Mouse (Mus musculus) limb, embryonic 10.5 days (tissue): ENCODE measurements at regions not wholly inside any gene's neighbourhood (a gene's known extent, or its start where the extent isn't known, plus 50 kb on each side); places are given as distances from the start of the nearest gene placed in this dataset.

Experiments used
- DNase-seq: peaks from one replicate; pipeline ENCODE4 v3.0.0-alpha.2; 2017; ENCODE audit warnings: low spot score
- H3K27ac ChIP-seq: fragments of 300-500 bp; sonication (generic); 2 replicates; pipeline ENCODE4 v1.5.1; 2016; ENCODE audit warnings: mild to moderate bottlenecking
- H3K27me3 ChIP-seq: fragments of 300-500 bp; sonication (generic); 2 replicates; pipeline ENCODE4 v1.6.1; 2016; ENCODE audit warnings: low read depth, mild to moderate bottlenecking; ENCODE audit not compliant: poor library complexity, severe bottlenecking
- H3K36me3 ChIP-seq: fragments of 300-500 bp; sonication (generic); 2 replicates; pipeline ENCODE4 v1.6.1; 2016; ENCODE audit warnings: mild to moderate bottlenecking, moderate library complexity
- H3K4me1 ChIP-seq: fragments of 300-500 bp; sonication (generic); 2 replicates; pipeline ENCODE4 v1.6.1; 2016
- H3K4me3 ChIP-seq: fragments of 300-500 bp; sonication (generic); 2 replicates; pipeline ENCODE4 v1.5.1; 2016; ENCODE audit warnings: mild to moderate bottlenecking, moderate library complexity
- H3K9me3 ChIP-seq: fragments of 300-500 bp; sonication (generic); replicated peaks from 2 replicates; pipeline ENCODE4 v1.6.1; 2016; ENCODE audit warnings: mild to moderate bottlenecking
- WGBS: fragments of 180-500 bp; shearing (Covaris S2); methylation state at CpG from one replicate; pipeline ENCODE4 v1.1.7; 2016; 5-methylcytosine and 5-hydroxymethylcytosine counted together

- Histone ChIP-seq H3K36me3 (no peaks in the 10 kb centered on the region), H3K27me3 (no peaks in the 10 kb centered on the region), H3K9me3 (no peaks in the 10 kb centered on the region), H3K27ac (no peak overlapping the region), H3K4me3 (no peak overlapping the region), H3K4me1 (peaks cover 2% of the 10 kb centered on the region; the same call in 1 of the 2 replicates)
- no peak for DNase-seq
- WGBS: 86% methylated on average over 3 of the region's 3 CpGs
Measured at GRCm38 (mm10) chr3:118418981-118419380, 142.9 kb upstream of the Dpyd start.

DNA sequence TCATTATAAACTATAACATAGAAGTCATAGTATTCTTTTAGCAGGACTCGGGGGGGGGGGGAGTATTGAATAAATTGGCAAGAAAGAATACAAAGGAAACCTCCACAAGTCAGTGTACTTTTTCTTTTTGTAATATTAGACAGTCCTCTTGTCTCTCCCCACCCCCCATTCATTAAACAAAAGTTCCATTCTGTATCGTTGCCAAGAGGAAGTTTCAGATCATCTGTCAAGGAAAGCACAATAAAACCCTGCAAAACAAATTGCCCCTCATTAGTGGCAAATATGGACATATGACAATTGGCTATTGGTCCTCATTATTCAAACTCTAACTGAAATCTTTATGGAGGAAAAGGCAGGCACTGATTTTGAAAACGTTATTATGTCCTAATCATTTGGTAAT, 140.2 kb upstream of the Dpyd start:
- no peaks in the 10 kb centered on the region for H3K9me3 ChIP-seq
- H3K4me1 ChIP-seq: peaks cover 11% of the 10 kb centered on the region
- no peak for DNase-seq
- H3K4me3 ChIP-seq: no peak overlapping the region
- no peak overlapping the region for H3K27ac ChIP-seq
- 41% methylated on average over 3 of the region's 3 CpGs for WGBS
- no peaks in the 10 kb centered on the region for H3K36me3 ChIP-seq
- H3K27me3 ChIP-seq: peaks cover 9% of the 10 kb centered on the region; the same call in 1 of the 2 replicates

DNA sequence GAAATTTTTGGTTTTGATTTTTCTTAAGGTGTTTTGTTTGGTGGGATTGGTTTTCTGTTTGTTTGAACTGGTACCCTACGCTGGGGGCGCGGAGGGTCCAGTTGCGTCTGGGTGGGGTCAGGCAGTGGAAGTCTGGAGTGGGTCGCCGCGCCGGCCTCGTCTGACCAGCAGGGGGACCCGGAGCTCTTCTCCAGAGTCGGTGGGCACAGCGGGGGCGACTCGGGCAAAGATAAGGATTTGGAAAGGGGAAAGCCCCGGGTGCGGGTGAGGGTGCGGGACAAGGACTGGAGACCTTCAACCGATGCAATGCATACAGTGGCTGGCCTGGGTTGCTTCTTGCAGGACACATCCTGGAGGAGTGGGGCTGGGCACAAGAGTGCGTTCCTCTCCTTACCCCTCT, 136.2 kb upstream of the Dpyd start:
- WGBS: 4% methylated on average over 19 of the region's 19 CpGs
- Histone ChIP-seq H3K9me3 (no peaks in the 10 kb centered on the region), H3K27ac (no peak overlapping the region), H3K27me3 (peaks cover 23% of the 10 kb centered on the region), H3K36me3 (no peaks in the 10 kb centered on the region), H3K4me3 (peak overlapping the region; percentile 52), H3K4me1 (peaks cover 21% of the 10 kb centered on the region)
- DNase-seq: peak; percentile 82

DNA sequence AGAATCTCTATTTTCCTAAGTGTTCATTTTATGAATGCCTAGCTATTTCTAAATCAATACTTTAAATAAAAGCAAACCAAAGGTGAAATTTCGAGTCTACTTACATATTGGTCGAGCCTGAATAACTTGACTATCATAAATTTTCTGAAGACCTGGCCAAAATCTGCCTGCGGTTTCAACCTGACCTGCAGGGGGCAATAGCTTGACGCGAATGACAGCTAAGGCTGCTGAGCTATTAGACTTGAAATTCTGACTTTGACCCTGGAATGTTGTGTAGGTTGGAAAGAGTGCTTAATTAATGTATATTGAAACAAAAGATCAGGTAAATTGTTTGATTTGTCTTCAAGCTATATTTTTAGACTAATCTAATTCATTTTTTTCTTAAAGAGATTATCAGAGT, 133.4 kb upstream of the Dpyd start:
- Histone ChIP-seq H3K27me3 (peaks cover 50% of the 10 kb centered on the region), H3K4me1 (peaks cover 29% of the 10 kb centered on the region), H3K9me3 (no peaks in the 10 kb centered on the region), H3K36me3 (no peaks in the 10 kb centered on the region), H3K4me3 (no peak overlapping the region), H3K27ac (no peak overlapping the region)
- peak; percentile 75 for DNase-seq
- WGBS: 7% methylated on average over 5 of the region's 5 CpGs

DNA sequence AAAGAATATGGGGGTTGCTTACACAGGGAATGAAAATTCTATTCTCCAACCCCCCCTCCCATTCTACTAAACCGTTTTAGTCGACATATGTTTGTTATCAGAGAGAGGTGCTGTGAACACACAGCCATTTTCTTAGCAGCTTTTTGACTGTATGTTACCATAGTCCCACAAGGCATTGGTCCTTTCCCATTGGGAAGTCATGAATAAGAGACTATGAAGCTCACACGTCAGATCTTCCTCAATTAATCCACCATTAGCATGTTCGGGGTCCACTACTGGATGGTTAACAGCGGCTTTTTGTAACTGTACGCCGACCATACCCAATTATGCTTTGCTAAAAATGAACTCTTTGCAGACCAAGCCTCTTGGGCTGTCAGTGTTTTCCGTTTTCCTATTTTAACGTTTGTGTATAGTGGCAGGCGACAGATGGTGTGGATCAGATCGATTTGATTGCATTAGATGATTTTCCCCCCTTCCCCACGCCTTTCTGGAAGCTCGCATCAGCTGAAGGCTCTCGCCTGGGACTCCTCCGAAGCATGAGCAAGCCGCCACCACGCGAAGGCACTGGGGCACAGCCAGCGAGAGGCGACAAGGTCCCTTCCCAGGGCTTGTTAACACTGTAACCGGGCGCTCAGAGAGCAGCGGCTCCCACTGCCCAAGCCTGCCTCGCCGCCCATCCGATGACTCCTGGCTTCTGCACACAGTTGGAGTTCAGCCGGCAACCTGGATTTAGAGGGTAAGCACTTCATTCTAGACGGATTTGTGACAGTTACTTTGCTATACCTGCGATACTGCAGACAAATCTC, 131.9 kb upstream of the Dpyd start:
- Histone ChIP-seq H3K27ac (0 out of 2 replicates have a peak overlapping the region, but pooled peaks have one; percentile 25), H3K4me3 (peak overlapping the region; percentile 49), H3K4me1 (peaks cover 44% of the 10 kb centered on the region), H3K9me3 (no peaks in the 10 kb centered on the region), H3K36me3 (no peaks in the 10 kb centered on the region), H3K27me3 (peaks cover 65% of the 10 kb centered on the region)
- WGBS: 10% methylated on average over 29 of the region's 29 CpGs
- peak; percentile 53 for DNase-seq

DNA sequence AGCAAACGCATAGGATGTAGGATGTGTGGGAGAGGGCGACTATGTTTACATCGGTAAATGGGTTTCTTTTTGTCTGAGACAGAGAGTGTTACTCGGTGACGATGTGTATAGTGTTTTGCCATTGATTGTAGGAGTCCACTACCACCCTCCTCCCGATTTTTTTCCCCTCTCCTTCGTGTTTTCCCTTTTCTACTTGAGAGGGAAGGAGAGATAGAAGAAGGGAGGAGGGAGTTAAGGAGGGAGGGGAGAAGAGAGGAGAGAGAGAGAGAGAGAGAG, 131.4 kb upstream of the Dpyd start:
- Histone ChIP-seq H3K27me3 (peaks cover 70% of the 10 kb centered on the region), H3K4me1 (peaks cover 46% of the 10 kb centered on the region), H3K36me3 (no peaks in the 10 kb centered on the region), H3K4me3 (peak overlapping the region; percentile 49), H3K9me3 (no peaks in the 10 kb centered on the region), H3K27ac (no peak overlapping the region)
- DNase-seq: no peak
- 2% methylated on average over 7 of the region's 7 CpGs for WGBS

DNA sequence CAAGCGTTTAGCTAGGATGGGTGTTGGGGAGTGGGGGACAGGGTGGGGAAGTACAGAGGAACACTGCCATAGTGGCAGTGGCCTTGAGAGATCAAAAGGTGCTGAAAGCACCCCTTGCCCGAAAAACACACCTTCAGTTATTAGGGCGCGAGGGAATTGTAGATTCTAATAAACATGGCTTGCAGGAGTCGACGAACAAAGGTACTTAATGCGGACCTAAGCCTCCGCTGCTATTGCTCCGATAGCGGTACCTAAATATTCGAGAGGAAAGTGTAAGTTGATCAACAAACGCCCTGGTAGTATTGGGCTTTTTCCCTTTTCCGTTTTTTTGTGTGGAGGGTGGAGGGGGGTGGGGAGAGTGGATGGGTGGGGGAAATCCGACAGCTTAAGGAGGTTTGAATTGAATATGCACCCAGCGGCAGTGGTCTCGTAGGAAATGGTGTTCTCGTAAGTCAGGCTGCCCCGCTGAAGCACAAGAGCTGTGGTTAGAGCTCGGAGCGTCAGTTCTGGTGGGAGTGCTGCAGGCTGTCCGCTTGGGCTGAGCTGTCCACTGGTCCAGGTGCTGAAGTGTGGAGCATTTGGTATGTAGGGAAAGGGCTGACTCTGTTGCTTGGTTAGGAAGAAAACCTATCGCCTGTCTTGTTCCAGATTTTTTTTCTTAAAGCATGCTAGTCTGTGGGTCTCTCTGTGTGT, 130.8 kb upstream of the Dpyd start:
- DNase-seq: peak; percentile 93
- Histone ChIP-seq H3K4me1 (peaks cover 40% of the 10 kb centered on the region), H3K36me3 (no peaks in the 10 kb centered on the region), H3K27ac (no peak overlapping the region), H3K9me3 (no peaks in the 10 kb centered on the region), H3K27me3 (peaks cover 73% of the 10 kb centered on the region), H3K4me3 (peak overlapping the region; percentile 49)
- WGBS: 2% methylated on average over 22 of the region's 22 CpGs

GRCm38 (mm10) chr3:118433441-118434021, 128.4 kb upstream of the Dpyd start:
- peaks cover 74% of the 10 kb centered on the region for H3K27me3 ChIP-seq
- no peaks in the 10 kb centered on the region for H3K9me3 ChIP-seq
- no peaks in the 10 kb centered on the region for H3K36me3 ChIP-seq
- peak overlapping the region; percentile 58 for H3K4me3 ChIP-seq
- peaks cover 38% of the 10 kb centered on the region for H3K4me1 ChIP-seq
- peak; percentile 60 for DNase-seq
- H3K27ac ChIP-seq: no peak overlapping the region
- WGBS: 1% methylated on average over 31 of the region's 31 CpGs

GRCm38 (mm10) chr3:118434311-118434710, 127.6 kb upstream of the Dpyd start:
- peak overlapping the region; percentile 58 for H3K4me3 ChIP-seq
- peak; percentile 54 for DNase-seq
- H3K27me3 ChIP-seq: peaks cover 74% of the 10 kb centered on the region
- WGBS: 0% methylated on average over 17 of the region's 17 CpGs
- H3K4me1 ChIP-seq: peaks cover 38% of the 10 kb centered on the region
- no peak overlapping the region for H3K27ac ChIP-seq
- no peaks in the 10 kb centered on the region for H3K36me3 ChIP-seq
- no peaks in the 10 kb centered on the region for H3K9me3 ChIP-seq

- no peaks in the 10 kb centered on the region for H3K36me3 ChIP-seq
- H3K4me1 ChIP-seq: peaks cover 37% of the 10 kb centered on the region
- peaks cover 72% of the 10 kb centered on the region for H3K27me3 ChIP-seq
- WGBS: 1% methylated on average over 13 of the region's 13 CpGs
- peak overlapping the region; percentile 58 for H3K4me3 ChIP-seq
- H3K9me3 ChIP-seq: no peaks in the 10 kb centered on the region
- peak; percentile 38 for DNase-seq
- H3K27ac ChIP-seq: no peak overlapping the region; the same call in 1 of the 2 replicates
Measured at GRCm38 (mm10) chr3:118434847-118435246, 127.1 kb upstream of the Dpyd start.

DNA sequence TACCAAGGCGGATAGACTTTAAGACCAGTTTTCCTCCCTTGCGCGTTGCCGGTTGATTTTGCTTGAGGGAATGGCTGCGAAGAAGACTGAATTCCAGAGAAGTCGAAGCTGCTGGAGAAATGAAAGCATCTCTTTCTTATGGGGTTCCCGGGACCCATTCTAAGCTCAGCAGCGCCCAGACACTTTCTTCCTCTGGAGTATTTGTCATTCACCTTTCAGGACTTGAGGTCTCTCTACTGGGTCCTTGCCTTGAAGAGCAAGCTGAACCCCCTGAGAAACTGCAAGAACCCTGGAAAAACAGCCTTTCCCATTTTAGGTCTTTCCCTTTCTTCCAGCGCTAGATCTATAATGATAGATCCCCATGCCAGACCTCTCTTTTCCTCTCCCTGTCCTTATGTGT, 126.7 kb upstream of the Dpyd start:
- Histone ChIP-seq H3K27me3 (peaks cover 68% of the 10 kb centered on the region), H3K27ac (no peak overlapping the region), H3K9me3 (no peaks in the 10 kb centered on the region), H3K36me3 (no peaks in the 10 kb centered on the region), H3K4me1 (peaks cover 33% of the 10 kb centered on the region), H3K4me3 (peak overlapping the region; percentile 58)
- WGBS: 6% methylated on average over 9 of the region's 9 CpGs
- no peak for DNase-seq

- Histone ChIP-seq H3K9me3 (no peaks in the 10 kb centered on the region), H3K4me1 (peaks cover 10% of the 10 kb centered on the region), H3K27me3 (no peaks in the 10 kb centered on the region), H3K36me3 (no peaks in the 10 kb centered on the region), H3K4me3 (no peak overlapping the region), H3K27ac (no peak overlapping the region)
- no peak for DNase-seq
- 67% methylated on average over 8 of the region's 8 CpGs for WGBS
Measured at GRCm38 (mm10) chr3:118443742-118444332, 118.1 kb upstream of the Dpyd start.

- Histone ChIP-seq H3K27me3 (no peaks in the 10 kb centered on the region), H3K4me3 (no peak overlapping the region), H3K4me1 (peaks cover 10% of the 10 kb centered on the region), H3K27ac (no peak overlapping the region), H3K36me3 (no peaks in the 10 kb centered on the region), H3K9me3 (no peaks in the 10 kb centered on the region)
- 83% methylated on average over 4 of the region's 4 CpGs for WGBS
- DNase-seq: no peak
Measured at GRCm38 (mm10) chr3:118445360-118445759, 116.6 kb upstream of the Dpyd start.
